11 mouse cellular contexts compared by ENCODE assay signal in the genomic region with DNA sequence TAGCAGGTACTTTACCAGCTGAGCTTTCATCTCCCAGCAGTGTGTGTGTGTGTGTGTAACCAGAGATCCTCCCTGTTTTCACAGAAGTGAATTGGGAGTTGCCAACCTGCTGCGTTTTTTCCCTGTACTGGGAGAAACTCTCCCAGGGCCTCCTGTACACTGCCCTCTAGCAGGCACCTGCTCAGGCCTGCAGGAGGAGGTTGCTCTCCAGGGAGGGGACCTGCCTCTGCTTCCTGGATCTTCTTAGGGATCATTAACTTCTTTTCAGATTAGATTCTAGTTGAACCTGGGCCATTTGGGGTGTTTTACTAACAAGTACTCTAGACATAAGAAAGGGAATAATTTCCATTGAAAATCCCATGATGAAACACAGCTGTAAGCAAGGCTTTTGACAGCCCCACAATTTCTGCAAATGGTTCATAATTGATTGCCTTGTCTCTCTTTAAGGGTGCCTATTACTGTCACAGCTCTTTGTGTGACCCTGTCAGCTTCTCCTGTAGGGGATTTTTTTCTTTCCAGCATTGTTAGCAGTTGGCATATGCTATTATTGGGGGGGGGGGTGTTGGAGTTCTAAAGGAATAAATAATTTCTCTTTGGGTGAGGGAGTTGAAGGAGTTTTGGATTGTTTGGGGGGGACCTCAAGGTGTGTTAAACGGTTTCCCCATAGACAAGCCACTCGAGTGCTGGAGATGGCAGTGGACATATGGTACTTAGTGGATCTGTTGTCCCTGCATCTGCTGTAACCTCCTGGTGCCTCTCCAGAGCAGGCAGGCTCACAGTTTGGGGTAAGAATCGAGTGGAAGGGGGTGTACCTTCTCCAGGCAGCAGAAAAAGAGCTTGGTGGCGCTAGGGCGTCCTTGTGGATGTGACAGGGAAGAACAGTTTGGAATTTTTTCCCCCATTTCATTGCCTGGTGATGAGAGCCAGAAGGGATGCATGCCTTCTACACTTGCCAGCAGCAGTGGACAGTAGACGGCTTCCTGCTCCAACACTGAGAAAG. TPM values are rescaled to one million over a fixed set of nuclear protein-coding genes. Genes with fewer than 3 reads are reported as not detected.
DNase-seq lines count a peak whose midpoint lies in the region; ATAC-seq and TF ChIP-seq lines count a peak whose summit lies in the region.
"Had no signal": no experiment of that assay in that cellular context is flagged by ENCODE, and none has a peak within 500 bp of the region (broad histone marks: within the 10 kb centered on the region; RNA-seq: fewer than 3 reads in every experiment).

No protein-coding gene starts in this region.

- no peak overlapping the region for H3K4me2 ChIP-seq in kidney, postnatal 0 days (ENCODE audit: low read length)

- H3K9ac ChIP-seq in kidney, postnatal 0 days (ENCODE audit: low read depth, low read length): no peak overlapping the region

- DNase-seq in kidney, postnatal 0 days (ENCODE audit: low spot score): peak; percentile 29
- no peak for DNase-seq in kidney, adult 8-10 months
- DNase-seq in cerebellum, adult 11 months: peak; percentile 35
- peak; percentile 31 to 39 for DNase-seq in cerebellum, postnatal 36 days
- DNase-seq in left cerebral cortex, adult 18-20 months (ENCODE audit: low spot score in 2 of 2): peak; percentile 46 to 63
- DNase-seq in retina, embryonic 14.5 days (ENCODE audit: low spot score): no peak
- no peak for DNase-seq in urinary bladder, postnatal 14 days (ENCODE audit: low spot score)
- no peak for DNase-seq in testis, postnatal 14 days (ENCODE audit: low spot score)
- DNase-seq: heart, postnatal 10 days; lung, postnatal 4 days had no signal

- no peak overlapping the region for H3K4me3 ChIP-seq in kidney, postnatal 0 days (replicated peaks; ENCODE audit: low read depth, low read length)

- H3K9me3 ChIP-seq in kidney, postnatal 0 days (replicated peaks; ENCODE audit: low read length): no peaks in the 10 kb centered on the region

- H3K27ac ChIP-seq in kidney, postnatal 0 days: no peak overlapping the region

- ATAC-seq in kidney, postnatal 0 days (replicated peaks; ENCODE audit: low FRiP score, low read depth): no peak

- TF ChIP-seq CTCF in kidney, postnatal 0 days (IDR thresholded peaks at IDR 0.05; ENCODE audit: low read depth): peak; percentile 42; the same call in 1 of the 2 replicates

- no peaks in the 10 kb centered on the region for H3K36me3 ChIP-seq in kidney, postnatal 0 days (ENCODE audit: insufficient read depth, low read length)

- no peaks in the 10 kb centered on the region for H3K4me1 ChIP-seq in kidney, postnatal 0 days (replicated peaks; ENCODE audit: insufficient read depth, low read length)

- no peaks in the 10 kb centered on the region for H3K27me3 ChIP-seq in kidney, postnatal 0 days (ENCODE audit: insufficient read depth, low read length)

- WGBS in kidney, postnatal 0 days: 65% methylated on average over 7 of the region's 7 CpGs

RNA-seq across cellular contexts. Expression of gene Cldn20, which starts 50.5 kb away (rescaled TPM):
- 0.25 TPM in 1 of 2 replicates, not detected in the other for polyA plus RNA-seq in kidney, postnatal 0 days (2015; fragmentation: Nextera tagmentation; extraction: Ambion mirVana)
- 1 to 10 TPM in 1 of 2 experiments, not detected in 1; 1.5 TPM for total RNA-seq in left cerebral cortex, adult 18-20 months (2021)
- total RNA-seq: gastrocnemius, adult 18-20 months; heart, postnatal 10 days had no signal

Comparison
In these comparisons a context has a peak if more than half of its experiments do, and no peak if none do; other contexts are left out.
1. DNase-seq: peak in kidney, postnatal 0 days (single experiment), cerebellum, adult 11 months (single experiment), cerebellum, postnatal 36 days (2 of 2) and left cerebral cortex, adult 18-20 months (2 of 2); none in kidney, adult 8-10 months (0 of 2), retina, embryonic 14.5 days (single experiment), urinary bladder, postnatal 14 days (single experiment) and testis, postnatal 14 days (single experiment).